Mouse (Mus musculus) CH12.LX (cell line): ENCODE measurements around the gene Serinc4. TPM values are rescaled to one million over a fixed set of nuclear protein-coding genes. Genes with fewer than 3 reads are reported as not detected.

ENCODE experiments used
- DNase-seq: peaks from one replicate; pipeline ENCODE4 v3.0.0-alpha.2; 2013; ENCODE audit errors: extremely low read depth
- H3K27ac ChIP-seq: 2 replicates; pipeline ENCODE4 v1.5.1; 2012; ENCODE audit warnings: low read depth, mild to moderate bottlenecking, control low read depth, moderate library complexity; ENCODE audit not compliant: insufficient read depth
- H3K27me3 ChIP-seq: replicated peaks from 2 replicates; pipeline ENCODE3; 2012; ENCODE audit warnings: inconsistent platforms
- H3K36me3 ChIP-seq, 2 experiments: replicated peaks in 1 of 2; 2 replicates each; pipeline versions ENCODE3 to v1.6.1; 2012; ENCODE audit warnings: inconsistent platforms in 1 of 2, low read length in 1 of 2, mild to moderate bottlenecking in 1 of 2, mixed read lengths in 1 of 2, moderate library complexity in 1 of 2; ENCODE audit not compliant: control insufficient read depth in 1 of 2, insufficient read depth in 1 of 2
- H3K4me1 ChIP-seq, 2 experiments: 2 replicates each; pipeline ENCODE4 v1.6.1; 2012; ENCODE audit warnings: inconsistent platforms in 1 of 2, moderate library complexity in 1 of 2; ENCODE audit not compliant: insufficient read depth in 2 of 2, control insufficient read depth in 1 of 2
- H3K4me2 ChIP-seq: 2 replicates; pipeline ENCODE4 v1.6.1; 2012; ENCODE audit warnings: low read depth, mild to moderate bottlenecking, control low read depth; ENCODE audit not compliant: poor library complexity, insufficient read depth, severe bottlenecking
- H3K4me3 ChIP-seq, 3 experiments: fragments of 150-350 bp in 1 of 3; sonication (generic) in 1 of 3; replicated peaks in 1 of 3; 2 replicates each; pipeline versions ENCODE3 to v1.5.1; 2011 to 2012; ENCODE audit warnings: low read depth in 2 of 3, low read length in 2 of 3, mild to moderate bottlenecking in 2 of 3, moderate library complexity in 2 of 3, control low read depth in 1 of 3, improper control_type of control experiment in 1 of 3, inconsistent platforms in 1 of 3, mixed read lengths in 1 of 3; ENCODE audit not compliant: poor library complexity in 1 of 3
- H3K79me2 ChIP-seq: replicated peaks from 2 replicates; pipeline ENCODE4 v1.6.1; 2012; ENCODE audit warnings: mild to moderate bottlenecking, moderate library complexity; ENCODE audit not compliant: control insufficient read depth, poor library complexity, insufficient read depth, severe bottlenecking; ENCODE audit errors: extremely low read depth
- H3K9ac ChIP-seq: 2 replicates; pipeline ENCODE4 v1.6.1; 2012; ENCODE audit warnings: low read depth, mild to moderate bottlenecking, control low read depth, moderate library complexity; ENCODE audit not compliant: insufficient read depth
- H3K9me3 ChIP-seq: replicated peaks from 2 replicates; pipeline ENCODE3; 2012; ENCODE audit warnings: low read length, inconsistent platforms, mixed read lengths
- CTCF ChIP-seq, 2 experiments: IDR thresholded peaks in 1 of 2; conservative IDR thresholded peaks in 1 of 2; 2 replicates each; pipeline ENCODE4 v1.5.1; 2011 to 2012; ENCODE audit warnings: low read depth in 2 of 2, low read length in 2 of 2, improper control_type of control experiment in 1 of 2, inconsistent platforms in 1 of 2, mild to moderate bottlenecking in 1 of 2, moderate library complexity in 1 of 2
- ETS1 ChIP-seq: conservative IDR thresholded peaks from 2 replicates; pipeline ENCODE4 v1.6.1; 2012; ENCODE audit warnings: low read depth, mild to moderate bottlenecking, inconsistent platforms, low read length, improper control_type of control experiment, moderate library complexity
- GABPA ChIP-seq: IDR thresholded peaks from 2 replicates; pipeline ENCODE4 v1.6.1; 2012; ENCODE audit warnings: low read depth, low read length, improper control_type of control experiment, inconsistent platforms; ENCODE audit not compliant: insufficient replicate concordance
- IRF4 ChIP-seq: IDR thresholded peaks from 2 replicates; pipeline ENCODE4 v1.6.1; 2014; ENCODE audit warnings: low read depth, mild to moderate bottlenecking, inconsistent platforms, low read length, improper control_type of control experiment
- KAT2A ChIP-seq: IDR thresholded peaks from 2 replicates; pipeline ENCODE4 v1.6.1; 2012; ENCODE audit warnings: low read length, improper control_type of control experiment, inconsistent platforms; ENCODE audit not compliant: insufficient replicate concordance
- MAZ ChIP-seq: IDR thresholded peaks from 2 replicates; pipeline ENCODE4 v1.6.1; 2012; ENCODE audit warnings: low read depth, mild to moderate bottlenecking, inconsistent platforms, low read length, improper control_type of control experiment, moderate library complexity
- MEF2A ChIP-seq: IDR thresholded peaks from 2 replicates; pipeline ENCODE4 v1.6.1; 2014; ENCODE audit warnings: low read depth, mild to moderate bottlenecking, inconsistent platforms, low read length, improper control_type of control experiment, borderline replicate concordance
- NRF1 ChIP-seq: IDR thresholded peaks from 2 replicates; pipeline ENCODE4 v1.6.1; 2014; ENCODE audit warnings: low read depth, mild to moderate bottlenecking, inconsistent platforms, low read length, improper control_type of control experiment, moderate library complexity
- RCOR1 ChIP-seq: conservative IDR thresholded peaks from 2 replicates; pipeline ENCODE4 v1.6.1; 2012; ENCODE audit warnings: low read depth, mild to moderate bottlenecking, inconsistent platforms, low read length, improper control_type of control experiment
- ZKSCAN1 ChIP-seq: IDR thresholded peaks from 2 replicates; pipeline ENCODE4 v1.6.1; 2012; ENCODE audit warnings: low read depth, inconsistent platforms, low read length, improper control_type of control experiment, borderline replicate concordance
- ZMIZ1 ChIP-seq: IDR thresholded peaks from 2 replicates; pipeline ENCODE4 v1.6.1; 2012; ENCODE audit warnings: low read depth, mild to moderate bottlenecking, inconsistent platforms, low read length, improper control_type of control experiment
- ZNF384 ChIP-seq: IDR thresholded peaks from 2 replicates; pipeline ENCODE4 v1.6.1; 2012; ENCODE audit warnings: low read depth, low read length, improper control_type of control experiment, inconsistent platforms
- dilution Hi-C: fragments of 300-500 bp; cut with MboI; formaldehyde crosslinking; loops from 2 replicates; pipeline ENCODE4 v1.14.3; 2020; ENCODE audit warnings: low sequenced_read_pairs; ENCODE audit not compliant: extremely low pct_unique_long_range_greater_than_20kb, extremely low pct_ligation_motif_present
- in situ Hi-C: fragments of 300-500 bp; cut with MboI; formaldehyde crosslinking; loops from 3 replicates; pipeline ENCODE4 v1.14.3; 2019; ENCODE audit warnings: low sequenced_read_pairs, low pct_ligation_motif_present, low pct_unique_long_range_greater_than_20kb, mixed read lengths
- polyA plus RNA-seq: library from polyadenylated mRNA; unstranded; fragments of >175 nt; gene quantifications from 2 replicates; pipeline ENCODE4 v1.2.1, GENCODE M21; 2012; ENCODE audit warnings: low read depth; ENCODE audit not compliant: insufficient read length
- total RNA-seq, 2 experiments: library from RNA; depleted of rRNA; stranded (reverse); fragments of 300-350 nt in 1 of 2; fragments of >200 nt in 1 of 2; gene quantifications; 2 replicates each; pipeline ENCODE4 v1.2.3; 2012 to 2014

The Serinc4 gene
- total and polyA plus RNA-seq, 3 experiments = 0.17 to 0.89 (median 0.29) TPM

DNA sequence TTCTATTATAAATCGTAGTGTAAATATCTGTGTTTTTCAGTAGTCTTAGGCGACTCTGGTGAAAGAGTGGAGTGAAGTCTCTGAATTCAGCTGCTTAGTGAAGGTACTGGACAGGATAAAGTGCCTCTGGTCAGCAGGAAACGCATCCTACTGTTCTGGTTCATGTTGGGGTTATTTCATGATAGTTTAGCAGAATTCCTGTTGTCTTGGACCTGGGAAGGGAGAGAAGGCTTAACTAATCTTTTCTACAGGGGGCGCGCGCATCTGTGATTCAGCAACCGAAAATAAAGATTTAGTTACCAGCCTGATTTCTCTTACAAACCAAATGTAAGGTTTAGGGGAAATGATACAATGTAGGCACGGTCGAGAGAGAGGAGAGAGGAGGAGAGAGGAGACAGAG, 8.4 kb downstream of the Serinc4 start:
- Histone ChIP-seq H3K4me3 (peak overlapping the region; percentile 54 to 73 (median 58)), H3K9ac (peak overlapping the region; percentile 79; the same call in 1 of the 2 replicates), H3K36me3 (peaks cover 4 to 24% of the 10 kb centered on the region in 2 experiments), H3K4me1 (peaks cover 5 to 30% of the 10 kb centered on the region in 2 experiments), H3K4me2 (peak overlapping the region; percentile 99), H3K9me3 (no peaks in the 10 kb centered on the region), H3K79me2 (peaks cover 7% of the 10 kb centered on the region), H3K27me3 (peaks cover 38% of the 10 kb centered on the region), H3K27ac (no peak overlapping the region)
- in situ Hi-C loops = no loop called here
- peak in 1 of 2 experiments; percentile 44; a peak in 2 of 4 replicates for TF ChIP-seq CTCF (conservative IDR thresholded peaks at IDR 0.05 in 1 of 2, IDR thresholded peaks at IDR 0.05 in 1 of 2; ENCODE audit: low read depth in 2 of 2, low read length in 2 of 2)
- TF ChIP-seq MEF2A = 0 out of 2 replicates have a peak, but pooled peaks have one; percentile 10
- TF ChIP-seq ZNF384 = no peak
- TF ChIP-seq GABPA = no peak
- dilution Hi-C loops = no loop called here
- no peak for DNase-seq

DNA sequence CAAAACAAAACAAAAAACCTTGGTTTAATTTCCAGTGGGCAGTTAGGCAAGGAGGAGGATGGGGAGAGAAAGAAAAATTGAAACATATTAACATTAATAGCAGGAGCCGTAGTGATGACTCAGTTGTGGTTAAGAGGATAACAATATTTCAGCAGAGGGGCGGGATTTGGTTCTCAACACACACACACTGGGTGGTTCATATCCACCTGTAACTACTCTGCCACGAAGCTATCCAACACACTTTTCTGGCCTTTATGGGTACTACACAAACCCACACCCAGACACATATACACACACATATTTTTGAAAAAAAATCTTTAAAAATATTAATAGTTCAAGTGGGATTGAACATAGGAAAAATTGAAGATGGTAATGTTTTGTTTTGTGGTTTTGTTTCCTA, 9.6 kb downstream of the Serinc4 start:
- dilution Hi-C loops (no loop called here), in situ Hi-C loops (no loop called here)
- TF ChIP-seq NRF1 = no peak
- TF ChIP-seq KAT2A = no peak
- TF ChIP-seq RCOR1 = no peak
- Histone ChIP-seq H3K4me3 (no peak overlapping the region), H3K36me3 (peaks cover 0 to 12% of the 10 kb centered on the region in 2 experiments), H3K4me2 (no peak overlapping the region), H3K9me3 (no peaks in the 10 kb centered on the region), H3K27ac (no peak overlapping the region), H3K27me3 (peaks cover 38% of the 10 kb centered on the region), H3K9ac (no peak overlapping the region), H3K4me1 (peaks cover 8 to 37% of the 10 kb centered on the region in 2 experiments), H3K79me2 (peaks cover 7% of the 10 kb centered on the region)
- DNase-seq = no peak

DNA sequence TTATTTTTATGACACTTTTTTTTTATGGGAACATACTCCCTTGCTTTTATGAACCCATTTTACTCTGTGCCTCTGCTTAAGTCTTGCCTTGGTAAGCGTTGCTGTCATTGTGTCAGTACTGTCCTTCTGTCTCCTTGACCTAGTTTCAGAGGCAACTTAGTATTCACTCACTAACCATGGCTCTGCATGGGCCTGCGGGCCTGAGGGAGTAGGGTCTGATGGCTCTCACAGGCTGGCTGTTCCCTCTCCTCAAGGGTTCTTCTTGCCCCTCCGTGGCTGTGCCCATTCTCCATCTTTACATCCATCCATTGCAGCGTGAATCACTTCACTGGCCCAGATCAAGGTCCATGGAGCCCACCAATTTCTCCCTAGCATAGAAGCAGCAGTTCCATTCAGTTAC, 10.1 kb downstream of the Serinc4 start:
- dilution Hi-C loops = no loop called here

More for the DNA sequence above, 10.1 kb downstream of the Serinc4 start:
- no peak overlapping the region for H3K9ac ChIP-seq
- no peak overlapping the region for H3K4me2 ChIP-seq
- no peaks in the 10 kb centered on the region for H3K9me3 ChIP-seq
- no peak overlapping the region for H3K27ac ChIP-seq
- peaks cover 11 to 40% of the 10 kb centered on the region in 2 experiments for H3K4me1 ChIP-seq
- in situ Hi-C loops = no loop called here
- TF ChIP-seq GABPA (no peak), NRF1 (no peak), ZKSCAN1 (no peak), MAZ (no peak), ETS1 (no peak), IRF4 (no peak), ZMIZ1 (no peak)
- peaks cover 0 to 10% of the 10 kb centered on the region in 2 experiments for H3K36me3 ChIP-seq
- peaks cover 7% of the 10 kb centered on the region for H3K79me2 ChIP-seq
- DNase-seq = no peak
- no peak overlapping the region for H3K4me3 ChIP-seq
- H3K27me3 ChIP-seq = peaks cover 38% of the 10 kb centered on the region
